Mouse (Mus musculus) lung, postnatal 0 days (tissue): ENCODE measurements around the gene Hsf2bp.

Experiments used
- CTCF ChIP-seq: IDR thresholded peaks from 2 replicates; pipeline ENCODE4 v1.5.1; 2016; ENCODE audit warnings: antibody characterized with exemption, mild to moderate bottlenecking
- EP300 ChIP-seq: IDR thresholded peaks from 2 replicates; pipeline ENCODE4 v1.6.1; 2016; ENCODE audit warnings: antibody characterized with exemption, mild to moderate bottlenecking, control low read depth

DNA sequence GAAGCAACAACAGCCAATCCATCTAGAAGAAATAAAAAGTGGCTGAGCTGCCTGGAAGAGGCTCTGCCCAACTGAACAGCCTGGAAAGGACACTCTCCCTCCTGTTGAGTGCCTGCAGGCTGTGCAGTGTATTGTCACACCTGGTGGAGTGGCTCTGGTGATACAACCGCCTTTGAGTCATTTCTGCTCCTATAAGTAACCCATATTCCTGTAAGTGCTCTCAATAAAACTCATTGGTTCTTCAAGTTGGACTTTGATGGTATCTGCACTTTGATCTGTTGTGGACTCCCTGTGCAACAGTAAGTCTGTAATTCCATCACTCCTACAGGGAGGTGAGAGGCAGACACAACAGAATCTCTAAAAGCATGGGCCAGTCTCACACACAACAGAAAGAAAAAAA is 42.8 kb downstream of the Hsf2bp start:
- no peak for TF ChIP-seq CTCF
- TF ChIP-seq EP300: no peak
